Mouse (Mus musculus) liver, adult 2 months (tissue): ENCODE measurements at regions not wholly inside any gene's neighbourhood (a gene's known extent, or its start where the extent isn't known, plus 50 kb on each side); places are given as distances from the start of the nearest gene placed in this dataset.

Experiments
- DNase-seq: peaks from one replicate; pipeline ENCODE4 v3.0.0-alpha.2; 2011; ENCODE audit warnings: low read depth, low spot score; ENCODE audit errors: extremely low read depth
- H3K27ac ChIP-seq: fragments of 200-500 bp; replicated peaks from 2 replicates; pipeline ENCODE4 v1.5.1; 2012; ENCODE audit warnings: low read depth, mild to moderate bottlenecking, control low read depth, inconsistent platforms, low read length; ENCODE audit not compliant: insufficient read depth
- H3K27me3 ChIP-seq: fragments of 200-500 bp; 2 replicates; pipeline ENCODE4 v1.6.1; 2012; ENCODE audit warnings: mild to moderate bottlenecking, moderate library complexity, low read length, inconsistent platforms; ENCODE audit not compliant: control insufficient read depth, insufficient read depth
- H3K36me3 ChIP-seq: fragments of 200-500 bp; 2 replicates; pipeline ENCODE4 v1.6.1; 2012; ENCODE audit warnings: low read length, inconsistent platforms; ENCODE audit not compliant: control insufficient read depth, insufficient read depth
- H3K4me1 ChIP-seq: fragments of 200-500 bp; 2 replicates; pipeline ENCODE4 v1.6.1; 2011; ENCODE audit warnings: low read length; ENCODE audit not compliant: control insufficient read depth, insufficient read depth
- H3K4me3 ChIP-seq: fragments of 200-500 bp; 2 replicates; pipeline ENCODE4 v1.5.1; 2011; ENCODE audit warnings: low read depth, mild to moderate bottlenecking, control low read depth, low read length, moderate library complexity; ENCODE audit not compliant: insufficient read depth
- H3K79me2 ChIP-seq: fragments of 200-500 bp; 2 replicates; pipeline ENCODE4 v1.6.1; 2012; ENCODE audit warnings: inconsistent platforms, mild to moderate bottlenecking, low read length, moderate library complexity; ENCODE audit not compliant: control insufficient read depth, insufficient read depth
- H3K9ac ChIP-seq: fragments of 200-500 bp; 2 replicates; pipeline ENCODE4 v1.6.1; 2012; ENCODE audit warnings: low read depth, mild to moderate bottlenecking, control low read depth, inconsistent platforms, low read length
- CTCF ChIP-seq: fragments of 200-500 bp; IDR thresholded peaks from 2 replicates; pipeline ENCODE4 v1.5.1; 2011; ENCODE audit warnings: low read depth, low read length, control low read depth
- POLR2A ChIP-seq: fragments of 200-500 bp; IDR thresholded peaks from 2 replicates; pipeline ENCODE4 v1.6.1; 2011; ENCODE audit warnings: low read length, control low read depth; ENCODE audit not compliant: insufficient read depth; ENCODE audit errors: extremely low read depth
- WGBS: fragments of 180-500 bp; shearing (Covaris S2); methylation state at CpG from one replicate; pipeline ENCODE4 v1.1.7; 2018; 5-methylcytosine and 5-hydroxymethylcytosine counted together

DNA sequence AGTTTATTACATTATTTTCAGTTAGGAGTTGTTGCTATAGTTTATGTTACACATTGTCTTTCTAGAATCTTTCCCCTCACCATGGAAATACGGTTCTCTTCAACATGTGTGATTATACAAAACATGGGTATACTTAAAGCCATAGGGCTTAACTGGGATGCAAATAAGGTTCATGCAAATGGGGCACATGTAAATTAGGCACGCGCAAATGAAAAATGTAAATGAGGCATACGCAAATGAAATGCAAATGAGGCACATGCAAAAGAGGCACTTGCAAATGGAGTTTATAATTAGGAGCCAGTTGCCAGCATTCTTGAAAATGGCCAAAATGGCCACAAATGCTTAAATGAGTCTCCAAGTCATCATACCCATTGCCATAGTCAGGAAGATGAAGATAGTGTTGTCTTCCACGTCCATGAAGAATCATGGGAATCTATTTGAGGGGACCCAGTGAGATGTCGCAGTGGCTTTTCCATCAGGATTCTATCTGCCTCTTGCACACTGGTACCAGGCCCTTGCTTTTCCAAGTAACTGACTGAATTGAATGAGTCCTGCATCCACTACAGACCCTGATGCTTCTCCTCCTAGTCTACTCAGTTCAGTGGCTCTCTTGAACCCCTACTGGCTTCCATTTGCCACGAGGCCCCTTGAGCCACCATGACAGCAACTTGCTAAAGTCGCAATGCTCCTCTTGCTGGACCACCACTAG, 65.4 kb upstream of the Rbm19 start:
- Histone ChIP-seq H3K9ac (no peak overlapping the region), H3K4me3 (no peak overlapping the region), H3K79me2 (no peaks in the 10 kb centered on the region), H3K36me3 (no peaks in the 10 kb centered on the region), H3K4me1 (no peaks in the 10 kb centered on the region), H3K27me3 (no peaks in the 10 kb centered on the region), H3K27ac (no peak overlapping the region)
- no peak for DNase-seq
- 83% methylated on average over 8 of the region's 8 CpGs for WGBS
- TF ChIP-seq CTCF (no peak), POLR2A (no peak)

DNA sequence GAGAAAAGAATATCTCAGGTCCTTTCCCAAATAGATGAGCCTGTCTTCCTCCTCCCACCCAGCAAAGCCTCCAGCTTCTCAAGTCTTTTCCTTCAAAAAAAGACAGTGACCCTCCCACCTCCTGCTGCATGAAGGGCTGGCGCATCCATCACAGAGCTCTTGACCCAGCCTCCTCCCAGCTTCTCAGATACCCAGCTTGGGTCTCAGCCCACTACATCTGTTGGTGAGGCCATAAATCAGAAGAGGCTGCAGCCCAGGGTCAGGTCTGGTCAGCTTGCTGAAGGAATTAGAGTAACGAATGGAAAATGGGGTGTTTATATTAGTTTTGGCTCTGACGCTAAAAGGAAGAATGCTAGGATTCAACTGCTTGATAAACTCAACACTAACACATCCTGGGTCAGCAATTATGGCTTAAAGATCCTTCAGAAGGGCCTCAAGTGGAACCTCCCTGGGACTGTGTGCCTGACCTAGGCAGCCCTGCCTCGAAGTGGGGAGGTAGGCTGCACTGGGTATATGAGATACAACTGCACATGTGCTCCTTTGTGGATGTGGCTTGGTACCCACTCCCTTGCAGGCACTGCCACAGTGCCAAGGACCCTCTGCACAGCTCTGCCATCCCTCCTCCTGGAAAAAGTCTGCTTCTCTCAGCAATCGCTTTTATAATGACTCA, 61.6 kb upstream of the Rbm19 start:
- Histone ChIP-seq H3K79me2 (no peaks in the 10 kb centered on the region), H3K4me1 (no peaks in the 10 kb centered on the region), H3K27ac (no peak overlapping the region), H3K27me3 (no peaks in the 10 kb centered on the region), H3K4me3 (no peak overlapping the region), H3K9ac (no peak overlapping the region), H3K36me3 (no peaks in the 10 kb centered on the region)
- TF ChIP-seq CTCF = no peak
- TF ChIP-seq POLR2A = no peak
- 81% methylated on average over 5 of the region's 5 CpGs for WGBS
- peak; percentile 12 for DNase-seq
